Mouse (Mus musculus) intestine, postnatal 0 days (tissue): ENCODE measurements around the gene Trim41. TPM values are rescaled to one million over a fixed set of nuclear protein-coding genes. Genes with fewer than 3 reads are reported as not detected.
"Not testable (repeated sequence)": the region's sequence is repeated elsewhere in the genome, so short reads cannot be mapped to it uniquely, and the experiment has no call there.

ENCODE experiments used
- ATAC-seq: fragments of 200-750 bp; cut with Nextera tagmentation; 2 replicates; pipeline ENCODE4 v1.8.0; 2017; ENCODE audit warnings: mild to moderate bottlenecking, moderate TSS enrichment, moderate library complexity
- H3K27ac ChIP-seq: fragments of 300-500 bp; sonication (generic); 2 replicates; pipeline ENCODE4 v1.5.1; 2014; ENCODE audit warnings: mild to moderate bottlenecking, low read depth, low read length, moderate library complexity
- H3K27me3 ChIP-seq: fragments of 300-500 bp; sonication (generic); replicated peaks from 2 replicates; pipeline ENCODE4 v1.6.1; 2014; ENCODE audit warnings: low read length, mixed read lengths; ENCODE audit not compliant: control insufficient read depth, insufficient read depth
- H3K36me3 ChIP-seq: fragments of 300-500 bp; sonication (generic); 2 replicates; pipeline ENCODE4 v1.6.1; 2014; ENCODE audit warnings: mild to moderate bottlenecking, moderate library complexity; ENCODE audit not compliant: control insufficient read depth, insufficient read depth
- H3K4me1 ChIP-seq: fragments of 300-500 bp; sonication (generic); replicated peaks from 2 replicates; pipeline ENCODE4 v1.6.1; 2014; ENCODE audit warnings: antibody characterized with exemption, low read length, mixed read lengths; ENCODE audit not compliant: control insufficient read depth, insufficient read depth
- H3K4me2 ChIP-seq: fragments of 300-500 bp; sonication (generic); replicated peaks from 2 replicates; pipeline ENCODE4 v1.6.1; 2014; ENCODE audit warnings: low read depth, mild to moderate bottlenecking, moderate library complexity
- H3K4me3 ChIP-seq: fragments of 300-500 bp; sonication (generic); 2 replicates; pipeline ENCODE4 v1.5.1; 2014; ENCODE audit warnings: low read depth, low read length
- H3K9ac ChIP-seq: fragments of 300-500 bp; sonication (generic); 2 replicates; pipeline ENCODE4 v1.6.1; 2014; ENCODE audit warnings: mild to moderate bottlenecking, low read depth, low read length
- H3K9me3 ChIP-seq: fragments of 300-500 bp; sonication (generic); 2 replicates; pipeline ENCODE4 v1.6.1; 2016; ENCODE audit warnings: mixed run types; ENCODE audit not compliant: control insufficient read depth
- CTCF ChIP-seq: sonication (generic); IDR thresholded peaks from 2 replicates; pipeline ENCODE4 v1.5.1; 2016; ENCODE audit warnings: low read depth, mild to moderate bottlenecking, control low read depth, antibody characterized with exemption, moderate library complexity
- WGBS: fragments of 180-500 bp; shearing (Covaris S2); extraction: QIAGEN DNeasy Blood & Tissue Kit; methylation state at CpG from one replicate; pipeline ENCODE4 v1.1.7; 2014; 5-methylcytosine and 5-hydroxymethylcytosine counted together
- polyA plus RNA-seq: library from polyadenylated mRNA; unstranded; fragments of >200 nt; fragmentation: Nextera tagmentation; extraction: Ambion mirVana; gene quantifications from 2 replicates; pipeline ENCODE4 v1.2.1, GENCODE M21; 2015

The Trim41 gene
- polyA plus RNA-seq, 1 experiment from 2014 or later = 4.0 TPM

DNA sequence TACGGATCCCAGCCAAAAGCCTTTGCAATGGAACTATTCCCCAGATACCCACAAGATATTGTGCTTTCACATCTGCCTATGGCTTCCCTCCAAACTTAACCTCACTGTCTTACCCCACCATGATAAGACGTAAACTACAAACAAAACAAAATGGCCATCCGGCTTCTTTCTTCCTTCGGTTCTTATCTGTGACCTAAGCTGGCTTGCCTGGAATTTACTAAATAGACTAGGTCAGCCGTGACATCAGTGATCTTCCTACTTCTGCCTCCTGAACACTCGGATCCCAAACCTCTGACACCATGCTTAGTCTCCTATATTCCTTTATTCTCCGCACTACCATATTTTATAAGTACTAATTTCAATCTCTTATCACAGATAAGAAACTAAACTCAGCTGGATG, 18.8 kb downstream of the Trim41 start:
- no peak overlapping the region for H3K27ac ChIP-seq
- peak overlapping the region; percentile 52; the same call in 1 of the 2 replicates for H3K9ac ChIP-seq
- H3K4me3 ChIP-seq = no peak overlapping the region
- peak overlapping the region; percentile 67 for H3K4me2 ChIP-seq
- no peak for ATAC-seq
- 68% methylated on average over 7 of the region's 7 CpGs for WGBS
- no peak for TF ChIP-seq CTCF
- H3K27me3 ChIP-seq = no peaks in the 10 kb centered on the region
- H3K36me3 ChIP-seq = peaks cover 14% of the 10 kb centered on the region
- H3K4me1 ChIP-seq = 0 out of 2 replicates have a peak, but pooled peaks cover 4% of the 10 kb centered on the region
- no peaks in the 10 kb centered on the region for H3K9me3 ChIP-seq

- H3K4me2 ChIP-seq = no peak overlapping the region
- 0 out of 2 replicates have a peak, but pooled peaks cover 4% of the 10 kb centered on the region for H3K4me1 ChIP-seq
- H3K9ac ChIP-seq = no peak overlapping the region
- TF ChIP-seq CTCF = no peak
- H3K27ac ChIP-seq = no peak overlapping the region
- H3K9me3 ChIP-seq = no peaks in the 10 kb centered on the region
- no peak overlapping the region for H3K4me3 ChIP-seq
- 51% methylated on average over 5 of the region's 5 CpGs for WGBS
- peaks cover 4% of the 10 kb centered on the region; the same call in 1 of the 2 replicates for H3K36me3 ChIP-seq
- no peak for ATAC-seq
- H3K27me3 ChIP-seq = no peaks in the 10 kb centered on the region
These were observed 19.9 kb downstream of the Trim41 start for GRCm38 (mm10) chr11:48797287-48797686.

- Histone ChIP-seq H3K27me3 (no peaks in the 10 kb centered on the region), H3K27ac (no peak overlapping the region), H3K9ac (no peak overlapping the region), H3K4me2 (no peak overlapping the region), H3K4me3 (no peak overlapping the region), H3K9me3 (no peaks in the 10 kb centered on the region), H3K36me3 (no peaks in the 10 kb centered on the region), H3K4me1 (0 out of 2 replicates have a peak, but pooled peaks cover 4% of the 10 kb centered on the region)
- 76% methylated on average over 4 of the region's 4 CpGs for WGBS
- no peak for ATAC-seq
- peak; percentile 39 for TF ChIP-seq CTCF
These were observed 20.9 kb downstream of the Trim41 start for GRCm38 (mm10) chr11:48796290-48796689.

DNA sequence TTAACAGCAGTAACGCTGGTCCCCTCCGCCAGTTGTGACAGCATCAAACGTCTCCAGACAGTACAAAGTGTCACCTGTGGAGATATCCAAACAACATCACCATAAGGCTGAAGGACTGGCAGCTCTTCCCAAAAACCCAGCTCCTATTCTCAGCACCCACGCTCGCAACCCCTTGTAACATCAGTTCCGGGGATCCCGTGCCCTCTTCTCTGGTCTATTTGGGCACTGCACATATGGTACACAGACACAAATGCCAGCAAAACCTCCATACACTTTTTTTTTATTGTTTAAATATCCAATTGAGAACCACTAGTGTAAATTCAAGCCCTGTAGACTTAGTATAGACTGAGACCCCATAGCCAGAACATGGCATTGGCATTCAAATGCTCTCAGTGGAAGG, 21.9 kb downstream of the Trim41 start:
- ATAC-seq = no peak
- Histone ChIP-seq H3K27me3 (no peaks in the 10 kb centered on the region), H3K9ac (no peak overlapping the region), H3K4me2 (no peak overlapping the region), H3K27ac (no peak overlapping the region), H3K9me3 (no peaks in the 10 kb centered on the region), H3K4me1 (0 out of 2 replicates have a peak, but pooled peaks cover 4% of the 10 kb centered on the region), H3K36me3 (no peaks in the 10 kb centered on the region), H3K4me3 (no peak overlapping the region)
- no peak for TF ChIP-seq CTCF
- 95% methylated on average over 7 of the region's 7 CpGs for WGBS

GRCm38 (mm10) chr11:48793184-48793583, 24.0 kb downstream of the Trim41 start:
- 95% methylated on average over 3 of the region's 3 CpGs for WGBS
- H3K4me2 ChIP-seq = no peak overlapping the region
- no peak for ATAC-seq
- no peak overlapping the region for H3K9ac ChIP-seq
- no peak overlapping the region for H3K4me3 ChIP-seq
- no peaks in the 10 kb centered on the region for H3K4me1 ChIP-seq
- H3K36me3 ChIP-seq = no peaks in the 10 kb centered on the region
- no peaks in the 10 kb centered on the region for H3K27me3 ChIP-seq
- no peaks in the 10 kb centered on the region for H3K9me3 ChIP-seq
- H3K27ac ChIP-seq = no peak overlapping the region
- no peak for TF ChIP-seq CTCF

- not testable (repeated sequence) for H3K4me2 ChIP-seq, H3K36me3 ChIP-seq, H3K27ac ChIP-seq, ATAC-seq, H3K4me1 ChIP-seq, H3K9me3 ChIP-seq, H3K4me3 ChIP-seq, H3K9ac ChIP-seq, H3K27me3 ChIP-seq
- 90% methylated on average over 9 of the region's 9 CpGs for WGBS
These were observed 25.3 kb downstream of the Trim41 start for GRCm38 (mm10) chr11:48791894-48792293.

DNA sequence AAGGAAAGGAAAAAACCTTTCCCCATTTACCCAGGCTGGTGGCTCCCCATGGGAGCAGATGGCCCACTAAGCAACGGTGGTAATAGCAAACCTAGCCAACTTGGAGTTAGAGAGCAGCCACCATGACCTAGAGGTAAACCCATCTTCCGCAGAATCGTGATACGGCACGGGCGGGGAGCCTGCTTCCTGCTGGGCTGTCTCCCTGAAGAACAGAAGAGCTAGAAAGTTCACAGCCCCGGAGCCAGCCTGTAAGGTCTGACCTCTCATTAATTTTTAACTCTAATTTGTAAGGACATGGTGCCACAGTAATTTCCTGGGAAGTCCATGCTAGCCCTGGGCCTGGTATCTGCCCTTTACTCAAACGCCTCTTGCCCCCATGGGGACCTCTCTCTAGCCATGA, 26.2 kb downstream of the Trim41 start:
- Histone ChIP-seq H3K4me3 (no peak overlapping the region), H3K27me3 (no peaks in the 10 kb centered on the region), H3K4me1 (no peaks in the 10 kb centered on the region), H3K9me3 (no peaks in the 10 kb centered on the region), H3K9ac (no peak overlapping the region), H3K36me3 (no peaks in the 10 kb centered on the region), H3K27ac (no peak overlapping the region), H3K4me2 (peak overlapping the region; percentile 64)
- WGBS = 43% methylated on average over 8 of the region's 8 CpGs
- no peak for ATAC-seq
- no peak for TF ChIP-seq CTCF
